In genomic region chr1:154975732-154976131, GRCm38 (mm10) we compare ENCODE assay signal across 24 mouse cellular contexts.
"Had no signal": no experiment of that assay in that cellular context is flagged by ENCODE, and none has a peak within 500 bp of the region (broad histone marks: within the 10 kb centered on the region; RNA-seq: fewer than 3 reads in every experiment).

No protein-coding gene starts in this region.

- ATAC-seq: hindbrain, postnatal 0 days; intestine, embryonic 16.5 days had no signal

- H3K9me3 ChIP-seq: heart, embryonic 13.5 days; heart, embryonic 15.5 days; hindbrain, embryonic 13.5 days; hindbrain, embryonic 15.5 days; limb, embryonic 10.5 days; limb, embryonic 12.5 days had no signal

- H3K4me1 ChIP-seq: heart, embryonic 13.5 days; heart, embryonic 15.5 days; hindbrain, embryonic 15.5 days; limb, embryonic 10.5 days; limb, embryonic 12.5 days had no signal

- H3K36me3 ChIP-seq: heart, embryonic 13.5 days; heart, embryonic 15.5 days; hindbrain, embryonic 13.5 days; hindbrain, embryonic 15.5 days; limb, embryonic 10.5 days; limb, embryonic 12.5 days had no signal

- H3K27ac ChIP-seq: heart, adult 2 months; heart, embryonic 13.5 days; heart, embryonic 15.5 days; hindbrain, embryonic 13.5 days; hindbrain, embryonic 15.5 days; hindbrain, postnatal 0 days; layer of hippocampus, adult 2 months; left cerebral cortex, adult 2 months; limb, embryonic 10.5 days; limb, embryonic 12.5 days had no signal

- H3K4me2 ChIP-seq: heart, embryonic 11.5 days; heart, embryonic 13.5 days; heart, embryonic 15.5 days; hindbrain, embryonic 13.5 days; hindbrain, embryonic 15.5 days; limb, embryonic 12.5 days had no signal

- H3K9ac ChIP-seq: heart, embryonic 13.5 days; heart, embryonic 15.5 days; hindbrain, embryonic 13.5 days; hindbrain, embryonic 15.5 days; limb, embryonic 12.5 days had no signal

- H3K27me3 ChIP-seq: heart, embryonic 13.5 days; heart, embryonic 15.5 days; hindbrain, embryonic 13.5 days; hindbrain, embryonic 15.5 days; limb, embryonic 12.5 days had no signal

- H3K4me3 ChIP-seq: heart, adult 2 months; heart, embryonic 13.5 days; heart, embryonic 15.5 days; hindbrain, embryonic 13.5 days; hindbrain, embryonic 15.5 days; layer of hippocampus, adult 2 months; left cerebral cortex, adult 2 months; limb, embryonic 10.5 days; limb, embryonic 12.5 days had no signal

- DNase-seq: gastrocnemius, postnatal 14 days; gastrocnemius, postnatal 36 days; heart, adult 11 months; heart, adult 2 months; heart, postnatal 14 days; heart, postnatal 36 days; kidney, adult 11 months; kidney, adult 2 months; kidney, adult 9 months; kidney, postnatal 10 days; kidney, postnatal 25 days; kidney, postnatal 4 days; liver had no signal
